Mouse (Mus musculus) intestine, embryonic 15.5 days (tissue): ENCODE data around the gene Vmn1r42. TPM values are rescaled to one million over a fixed set of nuclear protein-coding genes. Genes with fewer than 3 reads are reported as not detected.
"Not testable (repeated sequence)": the region's sequence is repeated elsewhere in the genome, so short reads cannot be mapped to it uniquely, and the experiment has no call there.

Experiments used
- ATAC-seq: fragments of 200-750 bp; cut with Nextera tagmentation; 2 replicates; pipeline ENCODE4 v1.8.0; 2017; ENCODE audit warnings: moderate TSS enrichment, moderate library complexity
- H3K27ac ChIP-seq: fragments of 300-500 bp; sonication (generic); 2 replicates; pipeline ENCODE4 v1.5.1; 2015; ENCODE audit warnings: mild to moderate bottlenecking, inconsistent platforms
- H3K27me3 ChIP-seq: fragments of 300-500 bp; sonication (generic); replicated peaks from 2 replicates; pipeline ENCODE4 v1.6.1; 2015; ENCODE audit warnings: inconsistent platforms
- H3K36me3 ChIP-seq: fragments of 300-500 bp; sonication (generic); 2 replicates; pipeline ENCODE4 v1.6.1; 2015; ENCODE audit warnings: inconsistent platforms
- H3K4me1 ChIP-seq: fragments of 300-500 bp; sonication (generic); replicated peaks from 2 replicates; pipeline ENCODE4 v1.6.1; 2015; ENCODE audit warnings: inconsistent platforms
- H3K4me2 ChIP-seq: fragments of 300-500 bp; sonication (generic); replicated peaks from 2 replicates; pipeline ENCODE4 v1.6.1; 2015; ENCODE audit warnings: mild to moderate bottlenecking, inconsistent platforms
- H3K4me3 ChIP-seq: fragments of 300-500 bp; sonication (generic); replicated peaks from 2 replicates; pipeline ENCODE4 v1.5.1; 2015; ENCODE audit warnings: inconsistent platforms
- H3K9ac ChIP-seq: fragments of 300-500 bp; sonication (generic); 2 replicates; pipeline ENCODE4 v1.6.1; 2015; ENCODE audit warnings: inconsistent platforms
- H3K9me3 ChIP-seq: fragments of 300-500 bp; sonication (generic); 2 replicates; pipeline ENCODE4 v1.6.1; 2016; ENCODE audit warnings: inconsistent platforms
- WGBS: fragments of 180-500 bp; shearing (Covaris S2); methylation state at CpG from one replicate; pipeline ENCODE4 v1.1.7; 2015; 5-methylcytosine and 5-hydroxymethylcytosine counted together
- polyA plus RNA-seq: library from polyadenylated mRNA; unstranded; fragments of >200 nt; fragmentation: Nextera tagmentation; extraction: Ambion mirVana; gene quantifications from 2 replicates; pipeline ENCODE4 v1.2.1, GENCODE M21; 2015

Gene Vmn1r42
- not detected in 2 replicates for polyA plus RNA-seq

DNA sequence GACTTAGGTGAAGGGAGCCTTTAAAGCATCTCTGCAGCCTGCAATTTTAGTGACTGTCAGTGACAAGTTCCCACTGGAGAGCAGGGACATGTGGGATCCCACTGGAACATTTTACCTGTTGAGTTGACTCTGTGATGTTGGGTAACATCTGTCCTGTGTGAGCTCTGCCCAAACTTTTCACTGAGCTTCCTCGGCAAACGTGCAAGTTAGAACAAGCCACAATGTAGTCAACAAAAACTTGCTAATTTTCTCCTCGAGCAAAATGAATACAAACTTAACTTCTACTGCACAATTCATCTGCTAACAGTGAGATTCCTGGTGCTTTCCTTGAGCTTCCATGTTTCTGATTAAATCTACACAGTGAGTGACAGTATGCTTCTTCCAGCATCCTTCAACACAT lies at the start of gene Vmn1r42, which contains the start of gene Vmn1r43:
Gene Vmn1r42 (minus strand): TSS at position 101 of the 400 bp plus-strand sequence.
Gene Vmn1r43 (minus strand): TSS at position 101 of the 400 bp plus-strand sequence.
- H3K27ac ChIP-seq, H3K9ac ChIP-seq, H3K4me2 ChIP-seq, H3K36me3 ChIP-seq, H3K27me3 ChIP-seq, ATAC-seq, H3K9me3 ChIP-seq, H3K4me3 ChIP-seq, H3K4me1 ChIP-seq: not testable (repeated sequence)
- WGBS: 79% methylated on average over 3 of the region's 3 CpGs

DNA sequence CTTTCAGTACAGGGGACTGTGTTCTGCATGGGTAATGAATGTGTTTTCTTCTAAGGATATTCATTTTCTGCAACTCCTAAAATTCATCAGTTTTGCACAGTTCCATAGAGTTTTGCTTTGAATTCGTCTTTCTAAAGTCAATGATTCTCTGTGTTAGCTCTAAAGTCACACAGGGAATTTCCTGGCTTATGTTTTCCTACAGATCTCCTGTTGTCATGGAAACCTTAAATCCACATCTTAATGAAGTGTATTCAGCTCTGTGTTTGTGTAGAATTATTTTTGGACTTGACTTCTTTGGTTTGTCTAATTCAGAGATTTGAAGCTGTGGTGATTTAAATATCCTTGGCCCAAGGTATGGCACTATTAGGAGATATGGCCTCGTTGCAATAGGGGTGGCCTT lies 7.6 kb upstream of the Vmn1r42 start:
- no peak overlapping the region for H3K4me3 ChIP-seq
- no peak overlapping the region for H3K9ac ChIP-seq
- no peaks in the 10 kb centered on the region for H3K36me3 ChIP-seq
- no peak overlapping the region for H3K4me2 ChIP-seq
- WGBS: 45% methylated on average over 2 of the region's 2 CpGs
- ATAC-seq: no peak
- no peaks in the 10 kb centered on the region for H3K4me1 ChIP-seq
- no peaks in the 10 kb centered on the region for H3K27me3 ChIP-seq
- no peaks in the 10 kb centered on the region for H3K9me3 ChIP-seq
- no peak overlapping the region for H3K27ac ChIP-seq

DNA sequence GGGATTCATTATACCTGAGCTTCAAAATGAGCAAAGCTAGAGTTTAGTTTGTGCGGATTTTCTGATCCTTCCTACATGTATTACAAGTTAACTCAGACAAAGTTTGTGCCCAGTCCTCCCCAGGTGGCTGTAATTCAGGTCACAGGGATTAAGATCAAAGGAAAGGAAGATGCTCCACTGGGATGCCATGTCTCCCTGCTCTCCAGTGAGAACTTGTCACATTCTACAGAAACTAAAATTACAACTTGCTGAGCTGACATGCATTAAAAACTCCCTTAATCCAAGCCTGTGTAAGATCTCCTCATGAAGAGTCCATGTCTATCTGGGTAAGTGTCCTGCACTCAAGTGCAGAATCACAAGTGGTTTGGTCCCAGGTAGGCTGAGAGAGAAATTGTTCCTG lies 7.1 kb upstream of the Vmn1r42 start, which contains the start of gene Vmn1r44:
Gene Vmn1r44 (plus strand): TSS at position 301 of the 400 bp plus-strand sequence.
- H3K4me3 ChIP-seq: no peak within 1 kb of the TSS
- no peaks in the 10 kb centered on the region for H3K9me3 ChIP-seq
- H3K4me1 ChIP-seq: no peaks in the 10 kb centered on the region
- no peak within 1 kb of the TSS for H3K27ac ChIP-seq
- WGBS: 85% methylated on average over 1 of the region's 1 CpGs
- H3K27me3 ChIP-seq: no peaks in the 10 kb centered on the region
- H3K9ac ChIP-seq: no peak within 1 kb of the TSS
- H3K36me3 ChIP-seq: no peaks in the 10 kb centered on the region
- no peak within 1 kb of the TSS for H3K4me2 ChIP-seq
- no peak for ATAC-seq

DNA sequence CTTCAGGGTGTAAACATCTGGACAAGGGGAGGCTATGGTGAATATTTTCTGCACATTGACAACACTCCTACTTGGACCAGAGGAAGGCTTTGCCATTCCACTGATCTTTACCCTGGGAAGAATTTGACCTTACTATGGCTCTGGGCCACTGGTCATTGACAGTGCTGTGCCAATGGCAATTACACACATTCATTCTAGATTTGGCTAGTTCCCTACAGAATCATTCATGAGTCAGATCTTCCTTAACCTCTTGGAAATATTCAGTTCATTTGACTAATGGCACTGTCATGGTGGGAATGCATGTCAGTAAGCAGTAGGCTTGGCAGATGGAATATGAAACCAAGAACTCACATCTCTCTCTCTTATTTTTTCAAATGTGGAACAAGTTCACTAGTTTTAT lies 4.7 kb upstream of the Vmn1r42 start:
- no peak overlapping the region for H3K27ac ChIP-seq
- no peak for ATAC-seq
- H3K4me2 ChIP-seq: no peak overlapping the region
- H3K4me1 ChIP-seq: no peaks in the 10 kb centered on the region
- no peaks in the 10 kb centered on the region for H3K9me3 ChIP-seq
- no peaks in the 10 kb centered on the region for H3K27me3 ChIP-seq
- no peaks in the 10 kb centered on the region for H3K36me3 ChIP-seq
- H3K4me3 ChIP-seq: no peak overlapping the region
- H3K9ac ChIP-seq: no peak overlapping the region

DNA sequence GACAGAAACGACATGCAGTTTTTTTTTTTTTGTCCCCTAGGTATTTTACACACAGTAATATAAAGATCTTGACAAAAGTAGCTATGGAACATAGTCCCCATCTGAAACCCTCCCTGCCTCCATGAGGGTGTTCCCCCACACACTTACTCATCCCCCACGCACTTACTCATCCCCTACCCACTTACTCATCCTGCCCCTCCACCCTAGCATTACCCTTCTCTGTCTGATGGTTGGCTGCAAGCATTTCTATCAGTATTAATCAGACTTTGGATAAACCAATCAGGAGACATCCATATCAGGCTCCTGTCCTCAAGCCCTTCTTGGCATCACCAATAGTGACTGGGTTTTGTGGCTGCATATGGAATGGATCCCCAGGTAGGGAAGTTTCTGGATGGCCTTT lies 750 bp upstream of the Vmn1r42 start:
- Histone ChIP-seq H3K27me3 (no peaks in the 10 kb centered on the region), H3K9ac (no peak overlapping the region), H3K27ac (no peak overlapping the region), H3K4me2 (no peak overlapping the region), H3K36me3 (no peaks in the 10 kb centered on the region), H3K4me1 (no peaks in the 10 kb centered on the region), H3K9me3 (no peaks in the 10 kb centered on the region), H3K4me3 (no peak overlapping the region)
- 74% methylated on average over 2 of the region's 2 CpGs for WGBS
- no peak for ATAC-seq

DNA sequence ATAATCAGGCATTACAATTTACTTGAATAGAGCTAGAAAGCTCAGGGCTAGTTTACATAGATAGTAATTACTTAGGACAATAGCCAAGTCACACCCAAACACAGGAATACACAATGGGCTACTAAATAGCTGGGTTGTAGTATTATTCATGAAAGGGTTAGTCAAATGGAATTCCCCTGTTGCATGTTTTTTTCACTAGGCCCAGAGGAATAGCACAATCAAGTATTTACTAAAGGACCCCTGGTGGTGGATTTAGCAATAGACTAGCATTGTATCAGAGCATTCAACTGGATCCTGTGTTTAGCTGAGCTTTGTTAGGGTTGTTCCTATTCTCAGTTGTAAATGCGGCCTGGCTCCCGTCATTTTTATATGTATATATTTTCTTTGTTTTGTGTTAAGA lies 8.2 kb downstream of the Vmn1r42 start:
- Histone ChIP-seq H3K36me3 (no peaks in the 10 kb centered on the region), H3K4me3 (no peak overlapping the region), H3K27ac (no peak overlapping the region), H3K4me1 (no peaks in the 10 kb centered on the region), H3K9me3 (no peaks in the 10 kb centered on the region), H3K4me2 (no peak overlapping the region), H3K9ac (no peak overlapping the region), H3K27me3 (no peaks in the 10 kb centered on the region)
- no peak for ATAC-seq
- 98% methylated on average over 2 of the region's 2 CpGs for WGBS

DNA sequence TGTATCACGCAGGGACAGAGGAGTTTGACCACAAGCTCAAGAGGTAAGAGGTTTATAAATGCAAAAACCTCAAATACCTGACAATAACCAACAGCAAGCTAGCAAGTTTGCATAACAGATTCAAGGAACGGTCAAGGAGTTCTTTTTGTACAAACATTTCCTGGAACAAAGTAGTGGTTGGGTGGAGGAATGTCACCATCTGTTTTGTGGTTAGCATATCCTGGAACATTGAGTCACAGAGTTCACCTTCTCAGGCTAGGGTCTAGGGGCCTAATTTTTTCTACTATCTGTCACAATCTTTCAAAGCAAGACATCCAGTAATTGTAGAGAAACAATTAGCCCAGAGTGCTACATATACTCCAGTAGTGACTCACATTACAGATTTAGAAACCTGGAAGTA lies 8.9 kb downstream of the Vmn1r42 start:
- ATAC-seq: no peak
- WGBS: 81% methylated on average over 2 of the region's 2 CpGs
- no peaks in the 10 kb centered on the region for H3K27me3 ChIP-seq

DNA sequence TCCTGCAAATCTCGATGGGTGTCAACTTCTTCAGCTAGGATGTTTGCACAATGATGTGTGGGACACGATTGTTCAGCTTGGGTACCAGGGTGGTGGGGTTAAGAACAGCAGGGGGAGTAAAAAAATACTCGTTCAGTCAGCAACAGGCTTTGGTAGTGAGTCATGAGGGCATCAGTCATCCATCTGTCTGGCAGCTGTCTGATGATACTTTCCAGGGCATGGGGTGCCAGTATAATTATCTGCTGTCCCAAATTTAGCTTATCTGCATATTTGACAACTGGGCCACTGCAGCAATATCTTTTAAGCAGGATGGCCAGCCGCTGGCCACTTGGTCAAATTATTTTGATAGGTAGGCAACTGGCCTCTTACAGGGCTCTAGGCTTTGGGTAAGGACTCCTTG lies 12.4 kb downstream of the Vmn1r42 start:
- Histone ChIP-seq H3K4me1 (no peaks in the 10 kb centered on the region), H3K36me3 (no peaks in the 10 kb centered on the region), H3K27ac (no peak overlapping the region), H3K9me3 (no peaks in the 10 kb centered on the region), H3K4me3 (no peak overlapping the region), H3K9ac (no peak overlapping the region), H3K4me2 (no peak overlapping the region), H3K27me3 (no peaks in the 10 kb centered on the region)
- no peak for ATAC-seq
- WGBS: 72% methylated on average over 4 of the region's 4 CpGs

More for the DNA sequence above, 8.9 kb downstream of the Vmn1r42 start:
- Histone ChIP-seq H3K9ac (no peak overlapping the region), H3K27ac (no peak overlapping the region), H3K36me3 (no peaks in the 10 kb centered on the region), H3K4me2 (no peak overlapping the region), H3K4me3 (no peak overlapping the region), H3K4me1 (no peaks in the 10 kb centered on the region), H3K9me3 (no peaks in the 10 kb centered on the region)

DNA sequence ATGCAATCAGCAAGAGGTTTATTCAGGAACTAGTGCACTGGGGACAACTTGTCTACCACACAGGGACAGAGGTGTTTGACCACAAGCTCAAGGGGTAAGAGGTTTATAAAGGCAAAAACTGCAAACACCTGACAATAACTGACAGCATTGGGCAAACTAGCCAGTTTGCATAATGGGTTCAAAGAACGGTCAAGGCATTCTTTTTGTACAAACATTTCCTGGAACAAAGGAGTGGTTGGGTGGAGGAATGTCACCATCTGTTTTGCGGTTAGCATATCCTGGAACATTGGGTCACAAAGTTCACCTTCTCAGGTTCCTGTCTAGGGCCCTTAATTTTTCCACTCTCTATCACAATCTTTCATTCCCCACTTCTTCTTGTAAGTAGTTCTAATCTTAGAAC lies 16.4 kb downstream of the Vmn1r42 start:
- Histone ChIP-seq H3K9ac (no peak overlapping the region), H3K27me3 (no peaks in the 10 kb centered on the region), H3K9me3 (no peaks in the 10 kb centered on the region), H3K4me3 (no peak overlapping the region), H3K27ac (no peak overlapping the region), H3K4me2 (no peak overlapping the region), H3K36me3 (no peaks in the 10 kb centered on the region), H3K4me1 (no peaks in the 10 kb centered on the region)
- 72% methylated on average over 2 of the region's 2 CpGs for WGBS
- no peak for ATAC-seq

DNA sequence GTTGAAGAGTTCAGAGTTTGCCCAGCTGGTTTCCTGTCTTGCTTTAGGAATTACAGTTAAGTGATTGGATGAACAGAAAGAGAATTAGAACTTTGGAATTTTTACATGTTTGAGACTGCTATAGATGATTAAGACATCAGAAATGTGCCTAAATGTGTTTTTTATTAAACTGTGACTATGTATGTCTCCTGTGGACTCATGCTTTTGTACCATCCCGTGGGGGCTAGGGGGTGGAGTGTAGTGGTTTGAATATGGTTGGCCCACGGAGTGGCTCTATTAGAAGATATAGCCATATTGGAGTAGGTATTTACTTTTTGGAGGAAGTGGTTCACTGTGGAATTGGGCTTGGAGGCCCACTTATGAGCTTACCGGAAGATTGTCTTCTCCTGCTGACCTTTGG lies 18.7 kb downstream of the Vmn1r42 start:
- no peak overlapping the region for H3K27ac ChIP-seq
- no peaks in the 10 kb centered on the region for H3K27me3 ChIP-seq
- ATAC-seq: no peak
- H3K9ac ChIP-seq: no peak overlapping the region
- no peak overlapping the region for H3K4me2 ChIP-seq
- H3K9me3 ChIP-seq: no peaks in the 10 kb centered on the region
- H3K4me3 ChIP-seq: no peak overlapping the region
- H3K36me3 ChIP-seq: no peaks in the 10 kb centered on the region
- 77% methylated on average over 3 of the region's 3 CpGs for WGBS
- H3K4me1 ChIP-seq: no peaks in the 10 kb centered on the region

Other genes with a start within 250 kb of the Vmn1r42 start
- gene Txnrd3, start 232.4 kb downstream of the Vmn1r42 start, polyA plus RNA-seq: 8.5 and 8.8 TPM in 2 replicates
- gene Vmn1r40, start 168.9 kb downstream of the Vmn1r42 start, polyA plus RNA-seq: not detected in 2 replicates
- not detected in 2 replicates for gene Vmn1r41, start 135.6 kb downstream of the Vmn1r42 start, polyA plus RNA-seq
- not detected in 2 replicates for gene Vmn1r43, start within 50 bp of the Vmn1r42 start, polyA plus RNA-seq
- not detected in 2 replicates for gene Vmn1r44, start 7.2 kb upstream of the Vmn1r42 start, polyA plus RNA-seq
- gene Vmn1r45, start 64.2 kb upstream of the Vmn1r42 start, polyA plus RNA-seq: not detected in 2 replicates
- gene Vmn1r46, start 92.9 kb upstream of the Vmn1r42 start, polyA plus RNA-seq: not detected in 2 replicates
- not detected in 2 replicates for gene Vmn1r47, start 139.7 kb upstream of the Vmn1r42 start, polyA plus RNA-seq
- gene Vmn1r48, start 160.4 kb upstream of the Vmn1r42 start, polyA plus RNA-seq: not detected in 2 replicates
- gene Vmn1r49, start 202.1 kb upstream of the Vmn1r42 start, polyA plus RNA-seq: not detected in 2 replicates
- not detected in 2 replicates for gene Vmn1r50, start 225.0 kb upstream of the Vmn1r42 start, polyA plus RNA-seq
- not detected in 2 replicates for gene Vmn1r51, start 246.2 kb upstream of the Vmn1r42 start, polyA plus RNA-seq